Mouse (Mus musculus): ENCODE measurements around the gene Rasgrf1. TPM values are rescaled to one million over a fixed set of nuclear protein-coding genes. Genes with fewer than 3 reads are reported as not detected.
A peak's percentile ranks its signal among the peaks of the same experiment; 100 is the strongest.

Rasgrf1 gene
- polyA plus RNA-seq, 1 experiment from 2014 or later = 22.3 TPM

DNA sequence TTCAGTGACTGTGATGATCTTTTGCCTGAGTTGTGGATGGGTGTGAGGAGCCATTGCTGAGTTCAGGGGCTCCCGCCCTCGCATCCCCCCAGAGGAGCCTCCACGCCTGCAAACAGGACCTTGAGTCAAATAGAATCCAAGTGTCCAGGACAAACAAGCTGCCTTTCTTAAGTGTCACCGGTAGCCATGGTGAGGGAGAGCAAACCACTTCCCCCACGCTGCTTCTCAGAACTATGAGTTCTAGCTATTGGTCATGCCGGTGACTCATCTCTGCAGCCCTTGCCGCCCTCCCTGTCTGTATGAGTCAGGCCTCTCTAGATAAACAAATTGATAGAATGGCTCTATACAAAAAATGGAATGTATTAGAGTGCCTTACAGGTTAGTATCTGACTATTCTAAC, 35.3 kb upstream of the Rasgrf1 start:
- Histone ChIP-seq H3K36me3 (ENCODE audit: control insufficient read depth, insufficient read depth, low read length) (no peaks in the 10 kb centered on the region), H3K4me1 (ENCODE audit: control insufficient read depth, insufficient read depth, low read length) (no peaks in the 10 kb centered on the region), H3K27ac (ENCODE audit: low read depth, low read length) (no peak overlapping the region), H3K9me3 (ENCODE audit: control insufficient read depth, low read length) (0 out of 2 replicates have a peak, but pooled peaks cover 2% of the 10 kb centered on the region), H3K9ac (replicated peaks; ENCODE audit: low read depth, low read length) (no peak overlapping the region), H3K27me3 (ENCODE audit: control insufficient read depth, insufficient read depth, low read length) (peaks cover 11% of the 10 kb centered on the region; the same call in 1 of the 2 replicates), H3K4me3 (ENCODE audit: low read depth, low read length) (no peak overlapping the region), H3K4me2 (ENCODE audit: low read depth, low read length) (no peak overlapping the region)
- 56% methylated on average over 7 of the region's 7 CpGs for WGBS
- no peak for ATAC-seq (ENCODE audit: low read depth)

- Histone ChIP-seq H3K9ac (replicated peaks; ENCODE audit: low read depth, low read length) (no peak overlapping the region), H3K4me1 (ENCODE audit: control insufficient read depth, insufficient read depth, low read length) (no peaks in the 10 kb centered on the region), H3K9me3 (ENCODE audit: control insufficient read depth, low read length) (0 out of 2 replicates have a peak, but pooled peaks cover 4% of the 10 kb centered on the region), H3K27me3 (ENCODE audit: control insufficient read depth, insufficient read depth, low read length) (peaks cover 11% of the 10 kb centered on the region; the same call in 1 of the 2 replicates), H3K4me2 (ENCODE audit: low read depth, low read length) (no peak overlapping the region), H3K4me3 (ENCODE audit: low read depth, low read length) (no peak overlapping the region), H3K27ac (ENCODE audit: low read depth, low read length) (no peak overlapping the region), H3K36me3 (ENCODE audit: control insufficient read depth, insufficient read depth, low read length) (no peaks in the 10 kb centered on the region)
- 45% methylated on average over 5 of the region's 5 CpGs for WGBS
- ATAC-seq (ENCODE audit: low read depth) = no peak
Observed at GRCm38 (mm10) chr9:89875551-89875950, 34.2 kb upstream of the Rasgrf1 start.

DNA sequence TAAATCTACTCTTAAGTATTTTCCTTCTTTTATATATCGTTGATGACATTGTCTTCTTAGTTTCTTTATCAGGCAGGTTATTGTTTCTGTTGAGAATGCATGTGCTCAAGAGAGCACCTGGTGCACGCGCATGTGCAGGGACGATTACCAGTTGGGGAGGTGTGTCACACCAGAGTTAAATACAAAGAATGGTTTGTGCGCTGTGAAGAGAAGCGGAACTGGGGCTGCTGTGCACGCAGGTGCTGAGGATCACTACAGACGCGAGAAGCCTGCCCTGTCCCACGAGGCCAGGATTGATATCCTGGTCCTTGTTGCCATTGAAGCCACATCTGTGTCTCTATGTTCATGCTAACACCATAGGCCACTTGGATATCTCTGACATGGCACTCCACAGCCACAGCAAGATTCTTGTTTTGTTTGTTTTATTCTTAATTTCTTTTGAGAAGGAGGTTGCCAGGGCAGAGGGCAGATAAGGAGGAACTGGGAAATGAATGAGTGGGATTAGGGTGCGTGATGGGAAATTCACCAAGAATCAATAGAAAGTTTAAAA, 31.2 kb upstream of the Rasgrf1 start:
- WGBS = 52% methylated on average over 11 of the region's 11 CpGs
- H3K4me3 ChIP-seq (ENCODE audit: low read depth, low read length) = no peak overlapping the region
- H3K27ac ChIP-seq (ENCODE audit: low read depth, low read length) = no peak overlapping the region
- H3K4me2 ChIP-seq (ENCODE audit: low read depth, low read length) = no peak overlapping the region
- H3K9ac ChIP-seq (replicated peaks; ENCODE audit: low read depth, low read length) = no peak overlapping the region
- H3K36me3 ChIP-seq (ENCODE audit: control insufficient read depth, insufficient read depth, low read length) = no peaks in the 10 kb centered on the region
- no peak; the same call in 1 of the 2 replicates for ATAC-seq (ENCODE audit: low read depth)
- H3K27me3 ChIP-seq (ENCODE audit: control insufficient read depth, insufficient read depth, low read length) = peaks cover 11% of the 10 kb centered on the region; the same call in 1 of the 2 replicates
- 0 out of 2 replicates have a peak, but pooled peaks cover 4% of the 10 kb centered on the region for H3K9me3 ChIP-seq (ENCODE audit: control insufficient read depth, low read length)
- H3K4me1 ChIP-seq (ENCODE audit: control insufficient read depth, insufficient read depth, low read length) = no peaks in the 10 kb centered on the region

GRCm38 (mm10) chr9:89879574-89879973, 30.1 kb upstream of the Rasgrf1 start:
- no peak overlapping the region for H3K4me3 ChIP-seq (ENCODE audit: low read depth, low read length)
- H3K27me3 ChIP-seq (ENCODE audit: control insufficient read depth, insufficient read depth, low read length) = peaks cover 11% of the 10 kb centered on the region; the same call in 1 of the 2 replicates
- no peak overlapping the region for H3K9ac ChIP-seq (replicated peaks; ENCODE audit: low read depth, low read length)
- H3K27ac ChIP-seq (ENCODE audit: low read depth, low read length) = no peak overlapping the region
- H3K4me1 ChIP-seq (ENCODE audit: control insufficient read depth, insufficient read depth, low read length) = no peaks in the 10 kb centered on the region
- H3K4me2 ChIP-seq (ENCODE audit: low read depth, low read length) = no peak overlapping the region
- H3K36me3 ChIP-seq (ENCODE audit: control insufficient read depth, insufficient read depth, low read length) = no peaks in the 10 kb centered on the region
- H3K9me3 ChIP-seq (ENCODE audit: control insufficient read depth, low read length) = 0 out of 2 replicates have a peak, but pooled peaks cover 4% of the 10 kb centered on the region
- WGBS = 60% methylated on average over 31 of the region's 31 CpGs
- ATAC-seq (ENCODE audit: low read depth) = peak; percentile 68; the same call in 1 of the 2 replicates

DNA sequence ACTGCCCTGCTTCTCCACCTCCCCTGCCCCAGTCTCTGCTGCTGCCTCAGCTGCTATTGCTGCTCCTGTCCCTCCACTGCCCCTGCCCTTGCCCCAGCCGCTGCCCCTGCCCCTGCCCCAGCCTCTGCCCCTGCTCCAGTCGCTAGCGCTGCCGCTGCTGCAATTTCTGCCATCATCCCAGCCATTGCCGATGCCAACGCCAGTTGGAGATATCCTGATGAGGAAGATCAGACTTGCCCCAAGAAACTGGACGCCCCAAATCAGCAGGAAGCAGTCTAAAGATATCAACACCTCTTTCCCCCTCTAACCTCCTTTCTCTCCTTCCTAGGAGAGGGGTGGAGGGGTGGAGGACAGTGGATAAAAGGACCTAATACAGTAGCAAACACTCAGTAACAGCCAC, 28.2 kb upstream of the Rasgrf1 start:
- Histone ChIP-seq H3K4me3 (ENCODE audit: low read depth, low read length) (no peak overlapping the region), H3K9ac (replicated peaks; ENCODE audit: low read depth, low read length) (no peak overlapping the region), H3K27me3 (ENCODE audit: control insufficient read depth, insufficient read depth, low read length) (0 out of 2 replicates have a peak, but pooled peaks cover 3% of the 10 kb centered on the region), H3K9me3 (ENCODE audit: control insufficient read depth, low read length) (0 out of 2 replicates have a peak, but pooled peaks cover 4% of the 10 kb centered on the region), H3K4me2 (ENCODE audit: low read depth, low read length) (no peak overlapping the region), H3K27ac (ENCODE audit: low read depth, low read length) (no peak overlapping the region), H3K4me1 (ENCODE audit: control insufficient read depth, insufficient read depth, low read length) (no peaks in the 10 kb centered on the region), H3K36me3 (ENCODE audit: control insufficient read depth, insufficient read depth, low read length) (no peaks in the 10 kb centered on the region)
- 54% methylated on average over 7 of the region's 7 CpGs for WGBS
- ATAC-seq (ENCODE audit: low read depth) = peak; percentile 29; the same call in 1 of the 2 replicates

- no peaks in the 10 kb centered on the region for H3K4me1 ChIP-seq (ENCODE audit: control insufficient read depth, insufficient read depth, low read length)
- 0 out of 2 replicates have a peak, but pooled peaks cover 3% of the 10 kb centered on the region for H3K27me3 ChIP-seq (ENCODE audit: control insufficient read depth, insufficient read depth, low read length)
- 0 out of 2 replicates have a peak, but pooled peaks cover 4% of the 10 kb centered on the region for H3K9me3 ChIP-seq (ENCODE audit: control insufficient read depth, low read length)
- no peaks in the 10 kb centered on the region for H3K36me3 ChIP-seq (ENCODE audit: control insufficient read depth, insufficient read depth, low read length)
- WGBS = 51% methylated on average over 7 of the region's 7 CpGs
- H3K27ac ChIP-seq (ENCODE audit: low read depth, low read length) = no peak overlapping the region
- ATAC-seq (ENCODE audit: low read depth) = no peak
- H3K9ac ChIP-seq (replicated peaks; ENCODE audit: low read depth, low read length) = no peak overlapping the region
- H3K4me2 ChIP-seq (ENCODE audit: low read depth, low read length) = no peak overlapping the region
- H3K4me3 ChIP-seq (ENCODE audit: low read depth, low read length) = no peak overlapping the region
Observed at GRCm38 (mm10) chr9:89882583-89882982, 27.1 kb upstream of the Rasgrf1 start.

- Histone ChIP-seq H3K36me3 (ENCODE audit: control insufficient read depth, insufficient read depth, low read length) (no peaks in the 10 kb centered on the region), H3K4me1 (ENCODE audit: control insufficient read depth, insufficient read depth, low read length) (no peaks in the 10 kb centered on the region), H3K4me3 (ENCODE audit: low read depth, low read length) (no peak overlapping the region), H3K27me3 (ENCODE audit: control insufficient read depth, insufficient read depth, low read length) (no peaks in the 10 kb centered on the region), H3K27ac (ENCODE audit: low read depth, low read length) (no peak overlapping the region), H3K9ac (replicated peaks; ENCODE audit: low read depth, low read length) (no peak overlapping the region), H3K9me3 (ENCODE audit: control insufficient read depth, low read length) (no peaks in the 10 kb centered on the region), H3K4me2 (ENCODE audit: low read depth, low read length) (no peak overlapping the region)
- ATAC-seq (ENCODE audit: low read depth) = no peak
- 49% methylated on average over 7 of the region's 7 CpGs for WGBS
Observed at GRCm38 (mm10) chr9:89885701-89886218, 23.9 kb upstream of the Rasgrf1 start.

- peak; percentile 76; the same call in 1 of the 2 replicates for ATAC-seq (ENCODE audit: low read depth)
- no peaks in the 10 kb centered on the region for H3K36me3 ChIP-seq (ENCODE audit: control insufficient read depth, insufficient read depth, low read length)
- H3K9ac ChIP-seq (replicated peaks; ENCODE audit: low read depth, low read length) = no peak overlapping the region
- no peaks in the 10 kb centered on the region for H3K27me3 ChIP-seq (ENCODE audit: control insufficient read depth, insufficient read depth, low read length)
- H3K4me3 ChIP-seq (ENCODE audit: low read depth, low read length) = no peak overlapping the region
- 75% methylated on average over 10 of the region's 10 CpGs for WGBS
- no peak overlapping the region for H3K27ac ChIP-seq (ENCODE audit: low read depth, low read length)
- H3K9me3 ChIP-seq (ENCODE audit: control insufficient read depth, low read length) = no peaks in the 10 kb centered on the region
- no peak overlapping the region for H3K4me2 ChIP-seq (ENCODE audit: low read depth, low read length)
- no peaks in the 10 kb centered on the region for H3K4me1 ChIP-seq (ENCODE audit: control insufficient read depth, insufficient read depth, low read length)
Observed at GRCm38 (mm10) chr9:89891534-89892293, 18.0 kb upstream of the Rasgrf1 start.

Data from neural tube, embryonic 14.5 days (tissue).